Mouse (Mus musculus): ENCODE results near the gene Itfg2. TPM values are rescaled to one million over a fixed set of nuclear protein-coding genes. Genes with fewer than 3 reads are reported as not detected.

Itfg2 gene
- total and polyA plus RNA-seq, 3 experiments, result 8.0 to 45.1 (median 17.9) TPM

DNA sequence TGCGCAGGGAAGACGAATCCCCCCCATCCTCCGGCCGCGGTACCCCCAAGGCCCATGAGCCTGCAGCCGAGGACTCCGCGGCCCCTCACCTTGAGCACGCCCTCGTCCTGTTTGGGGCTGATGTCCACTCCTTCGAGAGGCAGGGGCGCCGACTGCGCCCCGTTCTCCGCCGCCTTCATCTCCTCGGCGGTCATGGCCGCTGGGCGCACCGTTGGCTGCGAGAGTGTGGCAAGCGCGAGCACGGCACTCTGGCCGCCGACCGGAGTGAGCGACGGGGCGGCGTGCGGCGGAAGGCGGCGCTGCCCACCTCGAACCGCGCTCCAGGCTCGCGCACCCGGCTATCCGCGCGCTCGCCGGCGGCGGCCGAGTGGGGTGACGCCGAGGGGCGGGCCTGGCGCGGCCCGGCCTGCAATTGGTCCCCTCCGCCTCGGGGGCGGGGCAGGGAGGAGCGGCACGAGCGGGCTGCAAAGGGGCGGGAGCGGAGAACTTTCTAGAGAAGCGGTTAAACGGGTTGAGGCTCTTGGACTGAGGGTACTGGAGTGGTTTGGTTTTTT, 13.7 kb upstream of the Itfg2 start, which contains the start of gene Fkbp4:
Gene Fkbp4, minus strand, starts transcription at position 361 of the 554 bp plus-strand sequence.
- Histone ChIP-seq H3K4me1 (ENCODE audit: control insufficient read depth in 1 of 2, insufficient read depth in 2 of 2) (peaks cover 5 to 18% of the 10 kb centered on the region in 2 experiments; a peak in 3 of 4 replicates), H3K4me3 (replicated peaks in 1 of 3; ENCODE audit: low read depth in 2 of 3, low read length in 2 of 3, poor library complexity in 1 of 3) (peak within 1 kb of the TSS; percentile 86 to 100 (median 99)), H3K36me3 (replicated peaks in 1 of 2; ENCODE audit: control insufficient read depth in 1 of 2, insufficient read depth in 1 of 2, low read length in 1 of 2) (peaks cover 30 to 38% of the 10 kb centered on the region in 2 experiments), H3K27me3 (replicated peaks) (no peaks in the 10 kb centered on the region), H3K27ac (ENCODE audit: insufficient read depth, low read depth) (peak within 1 kb of the TSS; percentile 39), H3K9ac (ENCODE audit: insufficient read depth, low read depth) (peak within 1 kb of the TSS; percentile 87), H3K9me3 (replicated peaks; ENCODE audit: low read length) (no peaks in the 10 kb centered on the region), H3K4me2 (ENCODE audit: insufficient read depth, low read depth, poor library complexity, severe bottlenecking) (peak within 1 kb of the TSS; percentile 99), H3K79me2 (replicated peaks; ENCODE audit: control insufficient read depth, extremely low read depth, insufficient read depth, poor library complexity, severe bottlenecking) (peaks cover 27% of the 10 kb centered on the region)
- in situ Hi-C loops (cut with MboI; ENCODE audit: low pct_ligation_motif_present, low pct_unique_long_range_greater_than_20kb, low sequenced_read_pairs) (no loop called here), dilution Hi-C loops (cut with MboI; ENCODE audit: extremely low pct_ligation_motif_present, extremely low pct_unique_long_range_greater_than_20kb, low sequenced_read_pairs) (no loop called here)
- peak; percentile 87 for DNase-seq (ENCODE audit: extremely low read depth)
- 0 out of 2 replicates have a peak, but pooled peaks have one; percentile 26 for TF ChIP-seq TBP (conservative IDR thresholded peaks at IDR 0.05; ENCODE audit: low read depth, low read length)
- TF ChIP-seq USF2 (conservative IDR thresholded peaks at IDR 0.05; ENCODE audit: low read depth, low read length), result no peak
- no peak for TF ChIP-seq KAT2A (IDR thresholded peaks at IDR 0.05; ENCODE audit: insufficient replicate concordance, low read length)
- no peak for TF ChIP-seq RAD21 (IDR thresholded peaks at IDR 0.05; ENCODE audit: low read depth, low read length)
- no peak for TF ChIP-seq JUN (IDR thresholded peaks at IDR 0.05; ENCODE audit: insufficient read depth, low read depth, low read length)
- peak; percentile 61 for TF ChIP-seq NRF1 (IDR thresholded peaks at IDR 0.05; ENCODE audit: low read depth, low read length)
- TF ChIP-seq EP300 (IDR thresholded peaks at IDR 0.05; ENCODE audit: low read length), result no peak
- no peak for TF ChIP-seq PAX5 (IDR thresholded peaks at IDR 0.05; ENCODE audit: low read length)
- no peak for TF ChIP-seq ETS1 (conservative IDR thresholded peaks at IDR 0.05; ENCODE audit: low read depth, low read length)
- no peak; the same call in 1 of the 2 replicates for TF ChIP-seq IRF4 (IDR thresholded peaks at IDR 0.05; ENCODE audit: low read depth, low read length)
- no peak for TF ChIP-seq MAX (IDR thresholded peaks at IDR 0.05; ENCODE audit: low read length)
- TF ChIP-seq MYC (IDR thresholded peaks at IDR 0.05; ENCODE audit: low read depth, low read length), result no peak
- peak; percentile 79; the same call in 1 of the 2 replicates for TF ChIP-seq POLR2A (IDR thresholded peaks at IDR 0.05; ENCODE audit: low read depth, low read length)
- TF ChIP-seq TCF12 (IDR thresholded peaks at IDR 0.05; ENCODE audit: low read depth, low read length), result peak; percentile 81
- 0 out of 2 replicates have a peak, but pooled peaks have one; percentile 37 for TF ChIP-seq MAZ (IDR thresholded peaks at IDR 0.05; ENCODE audit: low read depth, low read length)
- no peak for TF ChIP-seq HCFC1 (IDR thresholded peaks at IDR 0.05; ENCODE audit: low read depth, low read length)
- TF ChIP-seq CTCF (conservative IDR thresholded peaks at IDR 0.05 in 1 of 2, IDR thresholded peaks at IDR 0.05 in 1 of 2; ENCODE audit: low read depth in 2 of 2, low read length in 2 of 2), result peak in 1 of 2 experiments; percentile 20; a peak in 1 of 4 replicates
- no peak for TF ChIP-seq ELF1 (IDR thresholded peaks at IDR 0.05; ENCODE audit: low read depth, low read length)
- no peak for TF ChIP-seq ZC3H11A (IDR thresholded peaks at IDR 0.05; ENCODE audit: low read depth, low read length)
- TF ChIP-seq CHD2 (IDR thresholded peaks at IDR 0.05; ENCODE audit: low read length), result no peak
- TF ChIP-seq USF1 (IDR thresholded peaks at IDR 0.05; ENCODE audit: low read depth, low read length), result no peak
- no peak for TF ChIP-seq ZNF384 (IDR thresholded peaks at IDR 0.05; ENCODE audit: low read depth, low read length)
- TF ChIP-seq SIN3A (IDR thresholded peaks at IDR 0.05; ENCODE audit: low read length), result no peak
- no peak for TF ChIP-seq CHD1 (IDR thresholded peaks at IDR 0.05; ENCODE audit: low read depth, low read length)
- no peak for TF ChIP-seq ZKSCAN1 (IDR thresholded peaks at IDR 0.05; ENCODE audit: borderline replicate concordance, low read depth, low read length)
- no peak for TF ChIP-seq JUND (conservative IDR thresholded peaks at IDR 0.05; ENCODE audit: low read depth, low read length)
- no peak for TF ChIP-seq POLR2AphosphoS2 (IDR thresholded peaks at IDR 0.05; ENCODE audit: low read depth, low read length)
- no peak for TF ChIP-seq RCOR1 (conservative IDR thresholded peaks at IDR 0.05; ENCODE audit: low read depth, low read length)
- TF ChIP-seq SMC3 (IDR thresholded peaks at IDR 0.05; ENCODE audit: low read depth, low read length), result no peak
- no peak for TF ChIP-seq MAFK (IDR thresholded peaks at IDR 0.05; ENCODE audit: insufficient replicate concordance, low read length)
- TF ChIP-seq MEF2A (IDR thresholded peaks at IDR 0.05; ENCODE audit: borderline replicate concordance, low read depth, low read length), result peak; percentile 60
- TF ChIP-seq UBTF (IDR thresholded peaks at IDR 0.05; ENCODE audit: low read depth, low read length), result no peak; the same call in 1 of the 2 replicates
- peak; percentile 75 for TF ChIP-seq MXI1 (IDR thresholded peaks at IDR 0.05; ENCODE audit: low read depth, low read length)
- TF ChIP-seq GABPA (IDR thresholded peaks at IDR 0.05; ENCODE audit: insufficient replicate concordance, low read depth, low read length), result no peak
- TF ChIP-seq E2F4 (IDR thresholded peaks at IDR 0.05; ENCODE audit: insufficient replicate concordance, low read depth, low read length), result no peak
- TF ChIP-seq NELFE (IDR thresholded peaks at IDR 0.05; ENCODE audit: low read depth, low read length), result peak; percentile 74
- peak; percentile 78 for TF ChIP-seq ZMIZ1 (IDR thresholded peaks at IDR 0.05; ENCODE audit: low read depth, low read length)
- peak; percentile 90 for TF ChIP-seq BHLHE40 (IDR thresholded peaks at IDR 0.05; ENCODE audit: low read depth, low read length)
